Mouse (Mus musculus): Measurements from ENCODE around the gene Apc2.

Gene Apc2

DNA sequence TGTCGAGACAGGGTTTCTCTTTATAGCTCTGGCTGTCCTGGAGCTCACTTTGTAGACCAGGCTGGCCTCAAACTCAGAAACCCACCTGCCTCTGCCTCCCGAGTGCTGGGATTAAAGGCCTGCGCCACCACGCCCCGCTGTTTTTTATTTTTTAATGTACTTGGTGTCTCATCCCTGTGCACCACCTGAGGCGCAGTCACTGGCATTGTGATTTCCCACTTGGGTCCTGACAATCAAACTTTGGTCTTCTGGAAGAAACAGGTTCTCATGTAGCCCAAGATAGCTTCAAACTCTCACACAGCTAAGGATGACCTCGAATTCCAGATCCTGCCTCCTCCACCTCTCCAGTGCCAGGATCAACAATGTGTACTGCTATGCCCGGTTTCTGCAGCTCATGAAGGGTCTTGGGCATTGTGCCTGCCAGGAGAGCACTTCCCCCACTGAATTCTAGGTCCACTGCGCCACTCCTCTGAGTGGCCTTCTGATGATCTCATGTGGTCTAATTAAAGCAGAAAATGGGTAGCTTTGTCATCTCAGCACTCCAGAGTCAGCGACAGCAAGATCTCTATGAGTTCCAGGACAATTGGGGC is 32.9 kb upstream of the Apc2 start:
- DNase-seq (ENCODE audit: low spot score), result no peak

DNA sequence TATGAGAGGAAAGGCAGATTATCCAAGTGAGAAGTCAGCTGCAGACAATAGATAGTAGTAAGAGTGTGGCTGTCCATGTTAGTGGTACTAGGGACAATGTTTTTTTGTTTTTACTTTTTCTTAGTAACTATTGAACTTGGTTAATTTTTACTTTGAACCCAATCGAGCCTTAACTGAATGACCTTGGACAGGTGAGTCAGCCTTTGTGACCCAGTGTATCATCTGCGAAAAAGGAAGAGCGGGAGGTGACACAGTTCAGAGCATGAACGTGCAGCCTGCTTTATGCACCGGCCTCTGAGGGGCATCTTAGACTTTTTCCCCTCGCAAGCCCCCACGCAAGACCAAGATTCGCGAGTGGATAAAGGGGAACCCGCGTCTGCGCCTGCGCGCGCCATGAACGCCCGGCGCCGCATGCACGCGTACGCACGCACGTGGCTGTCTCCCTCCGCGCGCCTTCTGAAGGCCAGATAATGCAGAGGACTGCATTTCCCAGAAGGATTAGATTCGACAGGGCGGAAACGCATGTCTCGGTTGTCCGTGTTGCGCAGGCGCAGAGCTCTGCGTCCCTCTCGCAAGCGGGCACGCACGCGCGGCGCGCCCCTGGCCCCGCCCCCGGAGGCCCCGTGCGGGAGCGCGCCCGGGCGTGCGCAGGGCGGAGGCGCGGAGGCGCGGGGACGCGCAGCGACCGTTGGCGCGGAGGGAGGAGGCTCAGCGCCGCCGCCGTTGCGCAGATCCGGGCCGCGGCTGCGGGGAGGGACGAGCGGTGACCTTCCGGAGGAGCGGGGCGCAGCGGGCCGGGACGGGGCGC is 31.2 kb upstream of the Apc2 start:
- peak; percentile 97 for DNase-seq (ENCODE audit: low spot score)

DNA sequence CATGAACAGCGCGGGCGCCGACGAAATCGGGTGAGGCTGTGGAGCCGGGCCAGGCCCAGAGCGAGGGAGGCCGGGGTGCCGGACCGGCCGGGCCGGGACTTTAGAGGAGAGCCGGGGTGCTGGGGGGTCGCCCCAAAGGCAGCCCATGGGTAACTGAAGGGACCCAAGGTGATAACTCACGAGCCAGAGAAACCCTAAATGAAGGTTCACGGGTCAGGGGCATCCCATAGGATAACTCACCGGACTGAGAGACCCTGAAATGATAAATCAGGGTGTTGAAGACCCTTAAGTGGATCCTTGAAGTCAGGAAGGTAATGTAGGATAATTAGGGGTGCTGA is 30.7 kb upstream of the Apc2 start:
- no peak for DNase-seq (ENCODE audit: low spot score)

DNA sequence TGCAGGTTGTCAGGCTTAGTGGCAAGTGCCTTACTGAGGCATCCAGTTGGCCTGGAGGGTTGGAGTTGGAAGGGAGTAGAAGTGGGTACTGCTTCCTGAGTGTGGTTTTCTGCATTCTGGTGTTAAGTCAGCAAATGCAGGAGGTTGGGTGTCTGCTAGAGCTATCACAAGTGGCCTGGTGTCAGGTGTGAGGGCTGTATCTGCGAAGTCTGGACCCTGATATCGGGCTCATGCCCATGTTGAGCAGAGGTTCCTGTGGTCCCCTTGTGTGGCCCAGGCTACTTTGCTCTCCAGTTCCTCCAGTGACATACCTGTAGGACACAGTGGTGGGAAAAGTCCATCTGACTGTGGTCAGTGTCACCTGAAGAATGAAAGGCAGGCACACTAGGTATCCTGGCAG is 25.7 kb upstream of the Apc2 start:
- no peak for DNase-seq (ENCODE audit: low spot score)

DNA sequence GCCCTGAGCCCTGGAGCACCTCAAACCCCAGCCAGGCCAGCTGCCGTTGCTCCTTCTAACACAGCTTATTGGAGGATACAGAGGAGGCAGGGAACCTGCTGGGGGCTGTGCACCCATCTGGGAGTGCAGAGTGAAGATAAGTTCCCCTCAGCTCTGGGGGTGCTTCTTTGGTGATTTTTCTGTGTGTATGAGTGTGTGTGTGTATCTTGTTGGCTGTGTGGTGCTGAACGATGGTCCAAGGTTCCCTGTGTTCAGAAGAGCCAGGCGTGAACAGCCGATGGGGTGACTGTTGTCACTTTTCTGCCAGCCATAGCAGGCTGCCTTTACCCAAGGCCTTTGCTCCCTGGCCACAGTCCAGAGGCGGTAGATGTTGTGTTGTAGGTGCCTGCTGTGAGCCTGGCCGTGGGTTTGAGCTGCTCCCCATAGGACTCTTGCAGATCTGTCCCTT is 25.0 kb upstream of the Apc2 start:
- DNase-seq (ENCODE audit: low spot score), result no peak

DNA sequence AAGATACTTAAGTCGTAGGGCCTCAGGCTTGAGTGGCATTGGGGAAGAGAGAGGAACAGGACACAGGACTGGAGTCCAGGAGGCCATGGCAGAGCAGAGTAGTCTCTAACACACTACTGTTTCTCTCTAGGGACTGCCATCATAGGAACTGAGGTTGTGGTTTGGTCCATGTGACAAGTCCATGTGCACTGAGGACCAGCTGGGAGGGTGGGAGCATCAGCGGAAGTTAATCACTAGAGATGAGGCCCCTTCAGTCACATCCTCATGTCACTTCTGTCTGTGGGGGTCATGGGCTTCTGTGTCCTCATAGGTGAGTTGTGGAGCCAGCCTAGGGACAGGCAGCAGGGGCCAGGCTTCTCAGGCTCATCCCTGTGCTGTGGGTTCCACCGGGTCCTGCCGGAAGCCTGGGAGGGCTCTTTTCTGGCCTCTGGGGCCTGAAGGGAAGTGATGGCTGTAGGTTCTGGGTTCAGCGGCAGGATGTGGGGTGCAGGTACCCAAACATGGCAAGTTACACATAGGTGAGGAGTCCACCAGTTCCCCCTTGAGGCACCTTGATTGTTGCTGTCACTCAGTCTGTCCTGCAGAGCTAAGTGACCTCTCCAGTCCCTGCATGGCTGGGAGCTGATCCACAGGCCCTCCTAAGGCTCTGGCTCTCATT is 24.5 kb upstream of the Apc2 start:
- no peak for DNase-seq (ENCODE audit: low spot score)

DNA sequence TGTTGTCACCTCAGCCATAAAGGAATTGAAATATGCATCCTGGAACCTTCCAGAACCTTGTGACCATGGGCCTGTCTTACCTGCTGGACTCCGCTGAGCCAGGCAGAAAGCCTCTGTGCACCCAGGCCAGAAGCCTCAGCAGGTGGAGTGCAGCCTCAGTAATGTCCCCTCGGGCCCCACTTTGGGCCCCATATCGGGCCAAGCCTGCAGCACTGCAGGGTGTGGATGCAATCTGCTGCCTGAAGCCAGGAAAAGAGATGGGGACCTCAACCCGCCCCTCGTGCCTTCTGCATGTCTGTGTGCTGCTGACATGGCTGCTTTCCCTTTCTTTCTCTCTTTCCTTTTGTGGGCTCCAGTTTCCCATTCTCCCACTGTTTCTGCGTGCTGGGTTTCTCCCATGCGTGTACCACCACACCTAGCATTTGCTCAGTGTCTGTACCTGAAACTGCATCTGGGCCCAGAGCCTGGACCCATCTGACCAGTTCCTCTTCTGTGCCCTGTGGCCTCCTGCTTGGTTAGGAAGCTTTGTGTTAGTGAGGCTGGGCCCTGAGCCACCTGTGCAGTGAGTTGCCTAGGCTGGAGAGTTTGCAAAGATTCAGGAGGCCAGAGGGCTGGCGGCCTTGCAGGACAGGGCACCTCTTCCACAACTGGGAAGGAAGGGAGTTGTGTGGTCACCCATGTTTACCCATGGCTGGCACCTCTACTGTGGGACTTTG is 23.7 kb upstream of the Apc2 start:
- no peak for DNase-seq (ENCODE audit: low spot score)

DNA sequence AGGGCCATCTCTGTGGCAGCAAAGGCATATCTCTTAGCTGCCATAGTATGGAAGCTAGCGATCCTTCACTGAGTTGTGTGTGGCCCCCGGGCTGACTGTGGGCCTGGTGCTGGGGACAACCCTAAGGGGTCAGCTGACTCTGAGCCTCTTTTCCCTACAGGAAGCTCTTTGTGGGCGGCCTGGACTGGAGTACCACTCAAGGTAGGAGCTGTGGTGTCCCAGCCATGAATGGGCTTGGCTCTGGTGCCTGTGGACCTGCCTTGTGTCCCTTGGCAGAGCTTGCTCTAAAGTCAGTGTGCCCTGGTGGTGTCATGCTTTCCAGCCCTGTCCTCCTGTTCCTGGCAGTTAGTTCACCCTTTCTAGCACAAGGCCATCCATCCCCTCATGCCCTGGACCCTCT is 21.9 kb upstream of the Apc2 start:
- DNase-seq (ENCODE audit: low spot score), result no peak

DNA sequence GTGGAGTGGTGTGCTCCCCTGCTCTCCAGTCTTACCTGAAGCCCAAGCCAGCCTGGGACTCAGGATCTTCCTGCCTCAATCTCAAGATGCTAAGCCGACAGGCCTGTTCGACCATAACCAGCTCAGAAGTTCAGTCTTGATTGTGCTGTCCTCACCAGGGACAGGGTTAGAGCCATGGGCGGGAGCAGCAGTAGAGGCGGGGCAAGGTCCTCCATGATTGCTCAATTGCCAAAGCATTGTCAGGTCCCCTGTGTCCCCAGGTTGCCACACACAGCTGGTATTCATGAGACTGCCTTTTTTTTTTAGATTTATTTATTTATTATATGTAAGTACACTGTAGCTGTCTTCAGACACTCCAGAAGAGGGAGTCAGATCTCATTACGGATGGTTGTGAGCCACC is 19.5 kb upstream of the Apc2 start:
- DNase-seq (ENCODE audit: low spot score), result peak; percentile 52

DNA sequence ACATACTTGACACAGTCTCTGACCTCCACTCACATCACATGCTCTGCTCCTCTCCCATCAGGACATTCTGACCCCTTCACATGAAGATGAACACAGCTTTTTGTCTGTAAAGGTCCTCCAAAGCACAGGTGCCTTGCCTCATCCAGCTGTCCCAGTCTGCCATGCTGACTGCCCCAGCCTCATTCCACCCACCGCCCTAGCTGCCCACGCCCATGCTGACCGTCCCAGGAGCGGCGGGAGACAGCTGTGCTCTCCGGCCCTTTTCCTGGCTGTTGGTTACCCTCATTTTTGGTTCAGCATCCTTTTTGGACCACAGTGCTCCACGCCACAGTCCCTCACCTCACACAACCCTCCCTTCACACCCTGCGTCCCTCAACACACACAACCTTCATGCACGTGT is 17.4 kb upstream of the Apc2 start:
- DNase-seq (ENCODE audit: low spot score), result no peak

DNA sequence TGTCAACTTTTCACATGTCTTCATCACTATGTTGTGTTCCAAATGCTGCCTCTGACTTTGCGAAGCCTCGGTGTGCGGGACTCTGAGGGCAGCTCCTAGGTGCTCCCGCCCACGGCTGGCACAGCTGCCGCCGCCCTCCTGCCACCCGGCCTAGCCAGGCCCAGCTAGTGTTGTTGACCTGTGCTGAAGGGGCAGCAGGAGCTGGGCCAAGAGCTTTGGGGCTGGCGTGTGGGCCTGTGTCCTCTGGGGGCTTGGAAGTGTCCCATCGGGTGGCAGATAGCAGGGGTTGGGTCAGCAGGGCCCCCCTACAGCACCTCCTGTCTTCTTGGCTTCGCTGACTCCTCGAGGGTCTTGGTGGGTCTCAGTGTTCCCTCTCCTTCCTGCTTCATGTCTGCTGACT is 16.5 kb upstream of the Apc2 start:
- DNase-seq (ENCODE audit: low spot score), result no peak

DNA sequence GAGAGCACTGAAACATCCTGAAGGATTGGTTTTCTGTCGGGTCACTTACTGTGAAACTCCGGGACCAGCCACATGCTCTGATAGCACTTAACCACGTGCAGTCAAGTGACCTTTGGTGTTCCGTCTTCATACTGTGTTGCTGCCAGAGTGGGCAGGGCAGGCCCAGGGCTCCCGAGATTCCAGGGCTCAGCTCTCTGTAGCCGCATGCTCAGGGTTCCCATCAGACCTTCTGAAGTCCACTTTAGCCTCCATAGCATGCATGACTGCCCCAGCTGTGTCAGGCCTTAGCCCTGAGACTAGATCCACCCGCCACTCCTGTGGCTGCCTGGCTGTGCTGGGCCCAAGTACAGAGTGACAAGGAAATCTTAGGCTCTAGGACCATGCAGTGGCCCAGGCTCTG is 14.5 kb upstream of the Apc2 start:
- DNase-seq (ENCODE audit: low spot score), result peak; percentile 61

DNA sequence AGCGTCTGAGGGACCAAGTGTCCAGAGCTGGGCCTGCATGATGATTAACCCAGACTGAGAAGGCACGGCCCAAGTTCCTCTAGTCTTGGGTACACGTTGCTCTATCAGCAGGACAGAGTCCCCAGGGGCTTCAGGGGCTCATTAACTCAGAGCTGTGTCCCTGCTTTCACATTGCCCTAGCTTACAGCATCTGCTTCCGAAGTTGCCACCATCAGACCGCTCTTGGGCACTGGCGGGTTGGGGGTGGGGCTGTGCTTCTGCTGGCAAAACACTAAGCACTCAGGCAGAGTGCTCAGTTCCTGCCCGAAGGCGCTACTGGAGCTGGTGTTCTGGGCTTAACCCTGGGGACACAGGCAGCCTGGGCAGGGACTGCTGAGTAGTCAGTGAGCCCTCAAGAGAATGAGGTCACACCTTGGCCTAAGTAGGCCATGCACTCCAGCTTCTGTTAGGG is 13.8 kb upstream of the Apc2 start:
- peak; percentile 74 for DNase-seq (ENCODE audit: low spot score)

DNA sequence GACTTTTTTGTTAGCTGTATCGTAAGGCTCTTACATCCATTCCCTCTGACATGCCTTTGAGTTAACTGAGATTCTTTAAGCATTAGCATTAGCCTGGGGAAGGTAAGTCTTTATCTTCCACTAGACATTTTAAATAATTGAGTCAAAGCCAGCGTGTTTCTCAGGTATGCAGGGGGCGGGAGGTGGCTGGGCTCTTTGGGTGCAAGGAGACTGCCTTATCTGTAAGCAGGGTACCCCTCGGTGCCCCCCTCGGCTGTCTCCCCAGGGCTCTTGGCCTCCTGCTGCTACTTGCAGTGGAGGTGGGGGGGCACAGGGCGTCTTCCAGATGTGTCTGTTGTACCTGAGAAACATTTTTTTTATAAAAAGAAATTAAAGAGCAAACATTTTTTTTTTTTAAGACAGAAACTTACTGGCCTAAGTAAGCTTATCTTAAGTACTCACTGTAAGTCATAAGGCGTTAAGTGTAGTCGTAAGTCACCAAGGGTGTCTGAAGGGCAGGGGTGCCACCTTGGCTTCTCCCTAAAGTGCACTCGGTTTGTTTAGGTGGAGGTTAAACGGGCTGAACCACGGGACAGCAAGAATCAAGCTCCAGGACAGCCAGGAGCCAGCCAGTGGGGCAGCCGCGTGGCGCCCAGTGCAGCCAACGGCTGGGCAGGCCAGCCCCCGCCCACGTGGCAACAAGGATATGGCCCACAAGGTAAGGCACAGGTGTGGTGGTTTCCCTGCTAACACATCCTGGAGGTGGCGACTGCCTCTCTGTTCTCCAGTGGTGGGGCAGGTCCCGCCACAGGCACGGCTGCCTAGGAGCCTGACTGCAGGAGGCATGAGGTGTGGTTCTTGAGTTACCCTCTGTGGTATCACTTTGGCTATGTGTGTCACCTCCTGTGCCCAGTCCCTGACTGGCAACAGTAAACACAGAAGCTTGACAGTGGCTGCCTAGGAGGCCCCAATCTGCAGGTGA is 13.0 kb upstream of the Apc2 start:
- DNase-seq (ENCODE audit: low spot score), result no peak

DNA sequence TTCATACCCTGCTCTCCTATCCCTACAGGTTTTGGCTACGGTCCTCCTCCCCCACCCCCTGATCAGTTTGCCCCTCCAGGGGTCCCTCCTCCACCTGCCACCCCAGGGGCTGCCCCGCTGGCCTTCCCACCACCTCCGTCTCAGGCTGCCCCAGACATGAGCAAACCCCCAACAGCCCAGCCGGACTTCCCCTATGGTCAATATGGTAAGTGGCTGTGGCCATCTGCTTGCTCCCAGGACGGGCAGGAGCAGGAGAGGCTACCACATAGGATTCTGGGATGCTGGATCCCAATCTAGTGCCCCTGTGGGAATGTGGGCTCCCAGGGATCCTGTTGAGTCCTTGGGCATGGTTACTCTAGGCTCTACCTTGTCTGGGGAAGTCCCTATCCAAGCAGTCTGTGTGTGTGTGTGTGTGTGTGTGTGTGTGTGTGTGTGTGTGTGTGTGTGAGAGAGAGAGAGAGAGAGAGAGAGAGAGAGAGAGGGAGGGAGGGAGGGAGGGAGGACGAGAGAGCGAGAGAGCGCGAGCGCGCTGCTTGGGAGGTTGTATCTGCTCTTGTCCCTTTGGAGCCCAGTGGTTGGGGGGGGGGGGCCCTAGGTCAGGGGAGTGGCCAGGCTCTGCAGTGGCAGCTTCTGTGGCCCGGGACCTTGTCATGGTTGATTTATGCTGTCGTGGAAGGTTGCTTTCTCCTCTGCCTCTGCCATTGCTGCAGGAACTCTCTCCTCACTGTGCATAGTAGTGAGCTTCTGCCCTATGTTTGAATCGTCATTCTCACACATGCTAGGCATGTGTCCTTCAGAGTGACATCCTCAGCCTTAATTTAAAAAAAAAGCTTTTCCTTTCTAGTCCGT is 10.3 kb upstream of the Apc2 start:
- no peak for DNase-seq (ENCODE audit: low spot score)

DNA sequence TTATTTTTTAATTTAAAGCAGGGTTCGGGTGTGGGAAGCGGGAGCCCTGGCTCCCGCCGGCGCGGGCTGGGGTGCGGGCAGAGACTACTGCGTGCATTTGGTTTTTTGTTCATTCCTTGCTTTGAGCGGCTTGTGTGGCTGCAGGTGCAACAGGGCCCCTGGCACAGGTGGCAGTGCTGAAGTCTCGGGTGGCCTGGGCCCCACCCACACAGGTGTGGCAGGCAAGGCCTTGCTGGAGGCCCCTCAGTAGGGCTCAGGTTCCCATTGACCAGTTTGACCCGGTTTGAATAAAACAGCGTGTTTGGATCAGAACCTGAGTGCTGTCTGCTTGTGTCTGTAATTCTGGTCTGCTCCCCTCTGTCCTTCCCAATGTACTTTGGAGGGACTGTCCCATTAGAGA is 7.7 kb upstream of the Apc2 start:
- DNase-seq (ENCODE audit: low spot score), result no peak

DNA sequence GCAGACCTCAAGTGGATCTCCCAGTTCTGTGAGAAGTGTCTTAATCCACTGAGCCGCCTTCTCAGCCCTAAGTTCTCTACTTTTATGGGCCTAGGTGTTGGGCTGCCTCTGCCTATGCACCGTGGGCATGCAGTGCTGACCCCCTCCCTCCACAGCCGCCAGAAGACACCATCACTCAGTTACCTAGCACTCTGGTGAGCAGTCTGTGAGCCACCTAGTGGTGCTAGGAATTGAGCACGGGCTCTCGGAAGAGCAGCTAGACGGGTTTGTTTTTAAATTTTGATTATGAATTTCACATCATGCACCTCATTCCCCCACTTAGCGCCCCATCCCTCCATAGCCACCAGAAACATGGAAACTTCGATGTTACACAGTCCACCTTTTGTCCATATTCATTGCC is 7.1 kb upstream of the Apc2 start:
- DNase-seq (ENCODE audit: low spot score), result no peak

DNA sequence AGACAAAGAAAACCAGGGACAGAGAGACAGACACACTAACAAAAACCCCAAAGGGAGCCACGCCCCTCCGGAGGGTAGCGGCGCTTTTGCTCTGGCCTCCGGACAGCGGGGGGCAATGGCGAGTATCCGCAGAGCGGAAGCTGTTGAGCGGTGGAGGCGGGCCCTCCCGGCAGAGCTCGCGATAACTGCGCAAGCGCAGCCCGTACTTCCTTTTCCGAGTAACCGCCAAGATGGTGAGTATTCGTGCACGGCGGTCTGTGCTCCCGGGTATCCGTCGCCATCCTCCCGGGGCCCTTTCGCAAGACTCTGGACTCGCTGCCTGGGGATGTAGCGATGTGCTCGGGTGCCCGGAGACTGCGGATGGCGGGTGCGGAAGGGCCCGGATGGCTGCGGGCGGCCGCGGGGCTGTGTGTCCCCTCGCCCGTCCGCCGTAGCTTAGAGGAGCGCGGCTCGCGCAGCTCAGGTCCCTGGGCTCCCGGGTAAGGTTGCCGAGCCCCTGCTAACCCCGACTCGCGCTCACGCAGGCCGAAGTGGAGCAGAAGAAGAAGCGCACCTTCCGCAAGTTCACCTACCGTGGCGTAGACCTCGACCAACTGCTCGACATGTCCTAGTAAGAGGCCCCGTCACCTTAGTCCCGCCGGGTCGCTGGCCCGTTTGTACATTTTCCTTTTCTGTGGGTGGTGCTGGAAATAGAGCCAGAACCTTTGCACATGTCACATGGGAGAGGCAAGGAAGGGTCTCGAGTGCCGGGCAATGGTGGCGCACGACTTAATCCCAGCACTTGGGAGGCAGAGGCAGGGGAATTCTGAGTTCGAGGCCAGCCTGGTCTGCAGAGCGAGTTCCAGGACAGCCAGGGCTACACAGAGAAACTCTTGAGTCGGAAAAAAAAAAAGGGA is 3.3 kb upstream of the Apc2 start, which contains the start of gene Rps15:
TSS of gene Rps15 (plus strand) at position 203 of the 896 bp plus-strand sequence.
- DNase-seq (ENCODE audit: low spot score), result peak; percentile 94

DNA sequence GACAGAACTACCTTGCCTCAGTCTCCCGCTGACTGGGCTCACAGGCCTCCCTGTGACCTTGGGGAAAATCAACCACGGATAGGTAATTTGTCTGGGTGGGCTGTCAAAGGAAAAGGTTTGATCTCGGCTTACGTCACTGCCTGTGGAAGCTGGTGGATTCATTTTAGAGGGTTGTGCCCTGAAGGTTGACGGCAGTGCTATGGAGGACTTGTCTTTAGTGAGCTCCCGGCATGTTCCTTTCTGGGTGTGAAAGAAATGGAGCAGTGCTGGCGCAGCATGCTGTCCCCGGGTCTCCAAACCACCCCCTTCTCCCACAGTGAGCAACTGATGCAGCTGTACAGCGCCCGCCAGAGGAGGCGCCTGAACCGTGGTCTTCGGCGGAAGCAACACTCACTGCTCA is 2.5 kb upstream of the Apc2 start:
- no peak for DNase-seq (ENCODE audit: low spot score)

DNA sequence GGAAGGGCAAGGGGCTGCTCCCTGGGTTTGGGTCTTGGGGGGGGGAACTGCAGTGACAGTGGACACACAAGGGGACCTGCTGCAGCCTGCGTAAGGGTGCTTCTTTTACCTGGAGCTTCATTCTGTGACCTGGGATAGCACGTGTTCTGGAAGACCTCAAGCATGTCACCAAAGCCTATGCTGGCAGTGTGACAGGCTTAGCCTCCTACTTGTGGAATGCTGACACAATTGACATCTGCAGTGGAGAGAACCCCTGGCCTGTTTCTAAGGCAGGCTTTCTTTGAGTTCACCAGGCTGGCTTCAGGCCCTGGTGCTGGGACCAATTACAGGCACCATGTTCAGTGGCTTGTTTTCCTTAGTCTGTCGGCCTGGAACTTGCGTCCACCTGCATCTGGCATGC is 1.5 kb upstream of the Apc2 start:
- no peak for DNase-seq (ENCODE audit: low spot score)

Data from yolk sac, embryonic 10.5 days (tissue).